Mouse (Mus musculus): ENCODE measurements around the gene Phgdh. TPM values are rescaled to one million over a fixed set of nuclear protein-coding genes. Genes with fewer than 3 reads are reported as not detected.

Gene Phgdh
- polyA plus RNA-seq, 1 experiment from 2014 or later, result 239 TPM

- ATAC-seq, result peak; percentile 24
- H3K4me2 ChIP-seq, result no peak within 1 kb of the TSS
- WGBS, result 65% methylated on average over 14 of the region's 14 CpGs
Observed at GRCm38 (mm10) chr3:98280204-98280932, 59.4 kb downstream of the Phgdh start, which contains the start of gene Hmgcs2. Gene Hmgcs2 (plus strand): TSS chr3:98280435.

DNA sequence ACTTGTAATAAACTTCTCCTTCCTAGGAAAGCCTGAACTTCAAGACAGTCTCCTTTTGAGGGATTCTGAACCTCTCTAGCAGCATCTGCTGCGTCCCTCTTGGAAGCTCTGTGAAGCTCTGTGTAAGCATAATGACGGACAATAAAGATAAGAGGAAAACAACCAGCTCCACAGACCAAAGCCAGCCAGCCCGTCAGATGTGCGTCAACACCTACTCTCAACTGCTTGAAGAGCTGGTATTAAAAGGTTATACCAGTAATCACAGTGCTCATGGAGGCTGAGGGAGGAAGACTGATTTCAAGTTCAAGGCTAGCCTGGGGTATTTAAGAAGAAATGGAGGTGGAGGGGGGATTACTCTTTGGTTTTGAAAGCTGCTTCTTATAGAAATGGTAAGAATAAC is 60.1 kb downstream of the Phgdh start:
- no peak overlapping the region for H3K27ac ChIP-seq
- no peak overlapping the region for H3K9ac ChIP-seq
- no peaks in the 10 kb centered on the region for H3K9me3 ChIP-seq (replicated peaks)
- no peaks in the 10 kb centered on the region for H3K27me3 ChIP-seq
- H3K4me3 ChIP-seq, result no peak overlapping the region
- ATAC-seq, result no peak
- H3K36me3 ChIP-seq (ENCODE audit: poor library complexity, severe bottlenecking), result no peaks in the 10 kb centered on the region
- H3K4me2 ChIP-seq, result no peak overlapping the region
- H3K4me1 ChIP-seq, result 0 out of 2 replicates have a peak, but pooled peaks cover 5% of the 10 kb centered on the region
- 88% methylated on average over 4 of the region's 4 CpGs for WGBS

More at GRCm38 (mm10) chr3:98280204-98280932, 59.4 kb downstream of the Phgdh start, which contains the start of gene Hmgcs2:
- Histone ChIP-seq H3K9me3 (replicated peaks) (no peaks in the 10 kb centered on the region), H3K27me3 (no peaks in the 10 kb centered on the region), H3K36me3 (ENCODE audit: poor library complexity, severe bottlenecking) (no peaks in the 10 kb centered on the region), H3K4me3 (no peak within 1 kb of the TSS), H3K4me1 (0 out of 2 replicates have a peak, but pooled peaks cover 5% of the 10 kb centered on the region), H3K9ac (no peak within 1 kb of the TSS), H3K27ac (no peak within 1 kb of the TSS)

GRCm38 (mm10) chr3:98273623-98274398 is 66.0 kb downstream of the Phgdh start:
- Histone ChIP-seq H3K27ac (no peak overlapping the region), H3K4me1 (0 out of 2 replicates have a peak, but pooled peaks cover 6% of the 10 kb centered on the region), H3K4me2 (no peak overlapping the region), H3K9ac (no peak overlapping the region), H3K36me3 (ENCODE audit: poor library complexity, severe bottlenecking) (no peaks in the 10 kb centered on the region), H3K27me3 (no peaks in the 10 kb centered on the region), H3K9me3 (replicated peaks) (no peaks in the 10 kb centered on the region), H3K4me3 (no peak overlapping the region)
- 53% methylated on average over 11 of the region's 11 CpGs for WGBS
- no peak for ATAC-seq

GRCm38 (mm10) chr3:98267249-98267651 is 72.5 kb downstream of the Phgdh start:
- Histone ChIP-seq H3K27ac (no peak overlapping the region; the same call in 1 of the 2 replicates), H3K4me1 (peaks cover 12% of the 10 kb centered on the region), H3K27me3 (no peaks in the 10 kb centered on the region), H3K36me3 (ENCODE audit: poor library complexity, severe bottlenecking) (no peaks in the 10 kb centered on the region), H3K4me2 (no peak overlapping the region), H3K9ac (no peak overlapping the region), H3K4me3 (no peak overlapping the region), H3K9me3 (replicated peaks) (no peaks in the 10 kb centered on the region)
- peak; percentile 51; the same call in 1 of the 2 replicates for ATAC-seq
- 5% methylated on average over 6 of the region's 6 CpGs for WGBS

Other genes starting within 250 kb of the Phgdh start
- not detected in 2 replicates for gene Adam30, start 179.4 kb downstream of the Phgdh start, polyA plus RNA-seq (2015; fragmentation: Nextera tagmentation; extraction: Ambion mirVana)
- not detected in 2 replicates for gene Reg4, start 117.8 kb downstream of the Phgdh start, polyA plus RNA-seq (2015; fragmentation: Nextera tagmentation; extraction: Ambion mirVana)
- 2.0 and 2.4 TPM in 2 replicates for gene Hmgcs2, start 59.6 kb downstream of the Phgdh start, polyA plus RNA-seq (2015; fragmentation: Nextera tagmentation; extraction: Ambion mirVana)
- 12.2 and 14.1 TPM in 2 replicates for gene Zfp697, start 42.5 kb upstream of the Phgdh start, polyA plus RNA-seq (2015; fragmentation: Nextera tagmentation; extraction: Ambion mirVana)
- gene Gm4450, start 117.1 kb upstream of the Phgdh start, polyA plus RNA-seq (2015; fragmentation: Nextera tagmentation; extraction: Ambion mirVana), result not detected in 2 replicates
- not detected in 2 replicates for gene Hsd3b4, start 170.5 kb upstream of the Phgdh start, polyA plus RNA-seq (2015; fragmentation: Nextera tagmentation; extraction: Ambion mirVana)
- gene Gm10681, start 248.8 kb upstream of the Phgdh start, polyA plus RNA-seq (2015; fragmentation: Nextera tagmentation; extraction: Ambion mirVana), result not detected in 2 replicates